Mouse (Mus musculus): ENCODE measurements around the gene Pphln1. TPM values are rescaled to one million over a fixed set of nuclear protein-coding genes. Genes with fewer than 3 reads are reported as not detected.

Pphln1 gene
- polyA plus RNA-seq, 1 experiment from 2014 or later: 58.7 TPM

DNA sequence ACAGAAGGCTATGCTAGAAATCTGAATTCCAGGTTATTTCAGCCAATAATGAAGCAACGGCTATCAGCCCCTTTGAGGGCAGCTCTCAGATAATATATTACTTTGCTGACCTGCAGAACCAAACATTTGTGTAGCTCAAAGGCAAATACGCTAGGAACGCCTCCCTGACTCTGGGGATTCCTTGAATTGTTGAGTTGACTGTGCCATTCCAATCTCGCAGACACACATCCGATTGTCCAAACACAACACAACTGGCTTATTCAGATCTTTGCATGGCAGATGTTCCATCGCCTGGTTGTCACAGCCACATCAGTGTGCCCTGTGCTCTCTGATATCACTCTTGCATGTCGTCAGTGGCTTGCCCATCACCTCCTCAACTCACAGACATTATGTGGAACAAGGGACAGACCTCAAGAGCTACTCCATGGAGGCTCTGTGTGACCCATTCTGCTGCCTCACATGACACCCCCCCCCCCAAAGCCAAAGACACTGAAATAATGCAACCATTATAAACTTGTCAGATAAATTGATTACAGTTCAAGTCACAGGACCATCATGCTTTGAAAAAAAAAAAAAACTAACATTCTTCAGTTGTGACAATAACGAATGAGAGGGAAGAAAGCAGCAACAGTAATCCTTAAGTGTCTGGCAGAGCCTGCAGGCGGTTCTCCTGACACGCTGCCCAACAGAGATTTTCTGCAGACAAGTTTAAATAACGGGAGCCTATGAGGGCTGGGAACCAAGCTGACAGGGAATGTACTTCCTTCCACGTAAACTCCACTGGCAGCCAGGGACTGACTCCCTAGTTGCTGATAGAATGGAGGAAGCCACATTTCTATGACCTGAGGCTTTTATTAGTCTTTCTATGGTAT is 131.9 kb downstream of the Pphln1 start:
- Histone ChIP-seq H3K4me3 (replicated peaks) (no peak overlapping the region), H3K27me3 (no peaks in the 10 kb centered on the region), H3K27ac (no peak overlapping the region), H3K36me3 (no peaks in the 10 kb centered on the region), H3K9me3 (no peaks in the 10 kb centered on the region), H3K4me2 (replicated peaks) (no peak overlapping the region), H3K4me1 (replicated peaks) (no peaks in the 10 kb centered on the region), H3K9ac (replicated peaks) (no peak overlapping the region)
- WGBS: 69% methylated on average over 12 of the region's 12 CpGs
- no peak for ATAC-seq

DNA sequence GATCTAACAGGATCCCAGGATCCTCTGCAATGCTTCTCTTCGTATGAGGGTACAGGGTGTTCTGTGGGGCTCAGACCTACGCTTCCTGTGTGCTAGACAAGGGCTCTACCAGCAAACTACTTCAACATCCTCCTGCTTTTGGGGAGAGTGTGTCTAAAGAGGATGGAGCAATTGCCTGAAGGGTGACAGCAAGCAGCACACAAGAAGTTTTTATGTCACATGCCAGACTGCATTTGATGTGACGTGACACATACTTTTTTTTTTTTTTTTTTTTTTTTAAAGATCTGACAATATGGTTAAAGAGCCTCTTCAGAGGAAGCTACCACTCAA is 132.5 kb downstream of the Pphln1 start:
- Histone ChIP-seq H3K36me3 (no peaks in the 10 kb centered on the region), H3K9ac (replicated peaks) (no peak overlapping the region), H3K4me2 (replicated peaks) (no peak overlapping the region), H3K4me3 (replicated peaks) (no peak overlapping the region), H3K9me3 (no peaks in the 10 kb centered on the region), H3K27me3 (no peaks in the 10 kb centered on the region), H3K4me1 (replicated peaks) (no peaks in the 10 kb centered on the region), H3K27ac (no peak overlapping the region)
- WGBS: 75% methylated on average over 3 of the region's 3 CpGs
- ATAC-seq: no peak

DNA sequence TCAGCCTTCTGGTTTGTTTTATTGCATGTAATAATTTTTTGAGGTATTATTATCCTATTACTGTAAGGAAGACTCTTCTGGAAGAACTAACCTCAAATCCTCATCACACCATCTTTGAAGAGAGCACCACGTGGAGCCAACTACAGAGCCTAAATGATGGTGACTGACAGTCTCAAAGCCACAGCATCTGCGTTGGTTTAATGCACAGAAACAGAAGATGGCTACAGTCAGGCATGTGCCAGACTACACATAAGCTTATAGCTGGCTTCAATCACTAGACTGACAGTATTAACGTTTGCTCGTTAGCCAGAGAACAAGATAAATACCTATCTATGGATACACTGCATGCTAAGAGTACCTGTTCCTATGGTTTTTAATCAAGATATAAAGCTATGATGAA is 138.0 kb downstream of the Pphln1 start:
- Histone ChIP-seq H3K27ac (no peak overlapping the region), H3K4me1 (replicated peaks) (no peaks in the 10 kb centered on the region), H3K27me3 (no peaks in the 10 kb centered on the region), H3K4me2 (replicated peaks) (no peak overlapping the region), H3K9me3 (no peaks in the 10 kb centered on the region), H3K4me3 (replicated peaks) (no peak overlapping the region), H3K9ac (replicated peaks) (no peak overlapping the region), H3K36me3 (no peaks in the 10 kb centered on the region)
- no peak for ATAC-seq
- WGBS: 84% methylated on average over 4 of the region's 4 CpGs

DNA sequence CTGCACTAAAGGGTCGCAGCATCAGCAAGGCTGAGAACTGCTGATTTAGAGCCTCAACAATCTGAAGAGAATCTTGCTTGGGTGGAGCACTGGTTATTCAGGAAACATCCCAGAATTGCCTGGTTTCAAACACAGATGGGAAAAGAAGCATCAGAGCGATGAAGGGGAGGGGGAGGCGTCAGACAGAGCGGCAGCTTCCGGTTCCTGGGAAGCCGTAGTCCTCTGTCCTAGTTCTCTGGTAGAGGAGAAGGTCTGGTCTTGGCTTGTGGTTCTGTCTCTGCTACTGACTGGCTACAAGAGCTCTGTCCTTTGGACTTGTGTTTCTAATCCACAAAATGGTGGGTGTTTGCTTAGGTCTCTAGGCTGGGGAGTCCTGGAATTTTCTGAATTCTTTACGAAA is 139.6 kb downstream of the Pphln1 start:
- H3K4me1 ChIP-seq (replicated peaks): no peaks in the 10 kb centered on the region
- no peak overlapping the region for H3K9ac ChIP-seq (replicated peaks)
- WGBS: 88% methylated on average over 7 of the region's 7 CpGs
- no peaks in the 10 kb centered on the region for H3K36me3 ChIP-seq
- no peaks in the 10 kb centered on the region for H3K9me3 ChIP-seq
- no peak overlapping the region for H3K4me3 ChIP-seq (replicated peaks)
- H3K4me2 ChIP-seq (replicated peaks): no peak overlapping the region
- no peaks in the 10 kb centered on the region for H3K27me3 ChIP-seq
- ATAC-seq: no peak
- H3K27ac ChIP-seq: no peak overlapping the region

DNA sequence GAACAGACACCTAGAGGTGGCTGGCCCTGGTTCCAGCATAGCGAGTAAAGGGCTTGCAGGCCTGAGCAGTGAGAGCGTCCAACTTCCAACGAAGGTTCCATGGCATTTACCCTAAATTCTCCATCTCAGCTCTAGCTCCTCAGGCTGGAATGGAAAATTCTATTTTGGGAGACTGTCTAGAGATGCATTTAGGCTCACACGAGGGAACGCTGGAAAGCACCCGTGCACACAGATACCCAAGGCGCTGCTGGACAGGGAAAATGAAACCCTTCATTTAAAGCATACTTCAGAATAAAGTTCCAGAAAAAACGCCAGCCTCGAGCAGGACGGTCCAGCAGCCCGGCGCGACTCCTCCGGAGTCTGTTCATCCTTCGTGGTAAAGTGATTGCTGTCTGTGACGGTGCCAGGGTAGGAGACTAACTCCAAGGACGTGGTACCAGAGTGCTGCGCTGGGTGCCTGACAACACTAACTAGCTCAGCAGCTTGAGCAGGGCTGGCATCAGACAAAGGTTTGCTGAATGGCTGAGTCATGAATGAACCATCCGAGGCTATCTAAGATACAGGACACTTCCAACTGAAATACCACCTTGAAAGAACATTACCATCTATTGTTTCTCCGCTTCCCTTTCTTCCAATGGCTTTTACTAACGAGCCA is 140.5 kb downstream of the Pphln1 start:
- no peak for ATAC-seq
- Histone ChIP-seq H3K9ac (replicated peaks) (no peak overlapping the region), H3K27me3 (no peaks in the 10 kb centered on the region), H3K9me3 (no peaks in the 10 kb centered on the region), H3K27ac (no peak overlapping the region), H3K4me1 (replicated peaks) (no peaks in the 10 kb centered on the region), H3K36me3 (no peaks in the 10 kb centered on the region), H3K4me3 (replicated peaks) (no peak overlapping the region), H3K4me2 (replicated peaks) (no peak overlapping the region)
- WGBS: 89% methylated on average over 21 of the region's 21 CpGs

DNA sequence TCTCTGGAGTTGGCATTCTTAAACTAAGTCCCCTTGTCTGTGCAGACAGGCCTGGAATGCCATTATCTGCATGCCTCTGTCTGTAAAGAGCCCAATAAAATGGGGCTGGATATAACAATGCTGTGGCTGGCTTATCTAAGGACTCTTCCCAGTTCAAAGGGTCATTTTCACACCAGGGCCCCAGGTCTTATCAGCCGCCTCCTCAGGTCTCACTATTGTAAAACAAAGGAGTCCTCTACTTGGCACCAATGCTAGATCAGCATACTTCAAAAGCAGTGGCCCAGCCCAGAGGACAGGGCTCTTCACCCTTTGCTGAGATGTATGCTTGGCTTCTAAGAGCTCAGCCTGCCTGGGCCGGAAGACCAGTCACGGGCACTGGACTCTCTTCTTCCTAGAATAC is 141.3 kb downstream of the Pphln1 start:
- no peaks in the 10 kb centered on the region for H3K36me3 ChIP-seq
- no peak overlapping the region for H3K4me2 ChIP-seq (replicated peaks)
- no peak overlapping the region for H3K9ac ChIP-seq (replicated peaks)
- no peak for ATAC-seq
- no peaks in the 10 kb centered on the region for H3K4me1 ChIP-seq (replicated peaks)
- no peaks in the 10 kb centered on the region for H3K27me3 ChIP-seq
- no peaks in the 10 kb centered on the region for H3K9me3 ChIP-seq
- no peak overlapping the region for H3K4me3 ChIP-seq (replicated peaks)
- 77% methylated on average over 3 of the region's 3 CpGs for WGBS
- no peak overlapping the region for H3K27ac ChIP-seq

Other genes with a start within 250 kb of the Pphln1 start
- 8.7 and 9.3 TPM in 2 replicates for gene Gxylt1, start 123.2 kb upstream of the Pphln1 start, polyA plus RNA-seq (2015; fragmentation: Nextera tagmentation; extraction: Ambion mirVana)
- gene Yaf2, start 61.4 kb upstream of the Pphln1 start, polyA plus RNA-seq (2015; fragmentation: Nextera tagmentation; extraction: Ambion mirVana): 91.3 and 97.4 TPM in 2 replicates
- gene Zcrb1, start within 50 bp of the Pphln1 start, polyA plus RNA-seq (2015; fragmentation: Nextera tagmentation; extraction: Ambion mirVana): 184 and 189 TPM in 2 replicates
- 6.4 and 8.0 TPM in 2 replicates for gene Prickle1, start 197.5 kb downstream of the Pphln1 start, polyA plus RNA-seq (2015; fragmentation: Nextera tagmentation; extraction: Ambion mirVana)